Mouse (Mus musculus) lung, adult 2 months (tissue): ENCODE results near the gene Fam198a.

Source experiments
- CTCF ChIP-seq: fragments of 200-500 bp; IDR thresholded peaks from 2 replicates; pipeline ENCODE4 v1.5.1; 2011; ENCODE audit warnings: mild to moderate bottlenecking, low read length, control low read depth; ENCODE audit not compliant: insufficient read depth
- POLR2A ChIP-seq: fragments of 200-500 bp; IDR thresholded peaks from 2 replicates; pipeline ENCODE4 v1.6.1; 2011; ENCODE audit warnings: low read depth, mild to moderate bottlenecking, control low read depth, low read length, borderline replicate concordance; ENCODE audit errors: extremely low read depth

- no peak for TF ChIP-seq CTCF
- TF ChIP-seq POLR2A = no peak
These were observed 15.9 kb upstream of the Fam198a start for GRCm38 (mm10) chr9:121934856-121935255.
